Mouse (Mus musculus) embryonic facial prominence, embryonic 12.5 days (tissue): ENCODE data around the gene Oit3. TPM values are rescaled to one million over a fixed set of nuclear protein-coding genes. Genes with fewer than 3 reads are reported as not detected.
A peak's percentile ranks its signal among the peaks of the same experiment; 100 is the strongest.

Experiments used
- ATAC-seq: fragments of 200-750 bp; cut with Nextera tagmentation; 2 replicates; pipeline ENCODE4 v1.8.0; 2017; ENCODE audit not compliant: insufficient number of reproducible peaks, insufficient read depth, low FRiP score, low TSS enrichment
- H3K27ac ChIP-seq: fragments of 300-500 bp; sonication (generic); 2 replicates; pipeline ENCODE4 v1.5.1; 2016; ENCODE audit warnings: mild to moderate bottlenecking
- H3K27me3 ChIP-seq: fragments of 300-500 bp; sonication (generic); 2 replicates; pipeline ENCODE4 v1.6.1; 2016; ENCODE audit warnings: mild to moderate bottlenecking, moderate library complexity
- H3K36me3 ChIP-seq: fragments of 300-500 bp; sonication (generic); 2 replicates; pipeline ENCODE4 v1.6.1; 2016; ENCODE audit warnings: mild to moderate bottlenecking
- H3K4me1 ChIP-seq: fragments of 300-500 bp; sonication (generic); 2 replicates; pipeline ENCODE4 v1.6.1; 2016
- H3K4me2 ChIP-seq: fragments of 300-500 bp; sonication (generic); replicated peaks from 2 replicates; pipeline ENCODE4 v1.6.1; 2016; ENCODE audit warnings: mild to moderate bottlenecking, moderate library complexity
- H3K4me3 ChIP-seq: fragments of 300-500 bp; sonication (generic); 2 replicates; pipeline ENCODE4 v1.5.1; 2016; ENCODE audit warnings: mild to moderate bottlenecking
- H3K9ac ChIP-seq: fragments of 300-500 bp; sonication (generic); 2 replicates; pipeline ENCODE4 v1.6.1; 2016; ENCODE audit warnings: mild to moderate bottlenecking, moderate library complexity
- H3K9me3 ChIP-seq: fragments of 300-500 bp; sonication (generic); 2 replicates; pipeline ENCODE4 v1.6.1; 2016; ENCODE audit warnings: mild to moderate bottlenecking, moderate library complexity
- WGBS: fragments of 180-500 bp; shearing (Covaris S2); methylation state at CpG from one replicate; pipeline ENCODE4 v1.1.7; 2016; 5-methylcytosine and 5-hydroxymethylcytosine counted together
- polyA plus RNA-seq: library from polyadenylated mRNA; unstranded; fragments of >200 nt; fragmentation: Nextera tagmentation; extraction: Ambion mirVana; gene quantifications from 2 replicates; pipeline ENCODE4 v1.2.1, GENCODE M21; 2016

The Oit3 gene
- polyA plus RNA-seq, 1 experiment from 2014 or later: 0.69 TPM

DNA sequence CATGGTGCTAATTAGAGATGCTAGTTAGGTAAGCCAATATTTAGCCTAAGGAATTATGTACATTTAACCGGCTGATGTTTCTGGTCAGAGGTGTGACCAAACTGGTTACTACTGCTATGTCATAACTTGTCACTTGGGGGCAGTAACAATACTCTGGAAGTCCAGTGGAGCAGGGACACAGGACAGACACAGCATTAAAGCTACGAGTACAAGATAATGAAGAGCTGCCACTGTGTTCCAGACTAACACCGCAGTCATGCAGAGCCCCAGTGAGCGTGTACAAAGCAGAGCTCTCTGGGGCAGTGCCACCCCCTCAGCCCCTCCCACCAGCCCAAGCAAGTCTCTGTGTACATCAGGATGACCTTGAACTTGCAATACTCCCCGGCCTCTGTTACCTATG is 10.3 kb upstream of the Oit3 start:
- Histone ChIP-seq H3K9ac (no peak overlapping the region), H3K36me3 (0 out of 2 replicates have a peak, but pooled peaks cover 3% of the 10 kb centered on the region), H3K4me3 (no peak overlapping the region), H3K4me2 (no peak overlapping the region), H3K4me1 (no peaks in the 10 kb centered on the region), H3K27me3 (no peaks in the 10 kb centered on the region), H3K9me3 (no peaks in the 10 kb centered on the region), H3K27ac (no peak overlapping the region)
- no peak for ATAC-seq
- 46% methylated on average over 5 of the region's 5 CpGs for WGBS

DNA sequence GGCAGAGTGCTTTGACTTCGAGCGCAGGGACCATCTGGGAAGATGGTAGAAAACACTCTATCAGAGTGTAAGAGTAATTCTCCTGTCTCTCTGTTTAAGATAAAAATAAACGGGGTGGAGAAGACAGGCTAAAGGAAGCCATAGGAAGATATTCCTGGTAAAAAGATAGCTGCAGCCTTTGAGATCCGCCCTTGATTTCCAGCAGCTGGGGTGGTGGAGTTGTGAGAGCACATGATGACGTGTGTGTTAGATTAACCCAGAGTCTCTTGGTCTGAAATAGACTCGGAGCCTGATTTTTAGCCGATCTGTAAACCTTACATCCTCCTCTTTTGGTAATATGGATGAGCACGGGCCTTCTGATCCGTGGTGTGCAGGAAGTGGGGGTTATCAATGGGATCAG is 6.0 kb upstream of the Oit3 start:
- Histone ChIP-seq H3K27ac (no peak overlapping the region), H3K36me3 (0 out of 2 replicates have a peak, but pooled peaks cover 3% of the 10 kb centered on the region), H3K9me3 (no peaks in the 10 kb centered on the region), H3K4me2 (no peak overlapping the region), H3K9ac (no peak overlapping the region), H3K4me1 (peaks cover 3% of the 10 kb centered on the region; the same call in 1 of the 2 replicates), H3K4me3 (no peak overlapping the region), H3K27me3 (no peaks in the 10 kb centered on the region)
- 61% methylated on average over 9 of the region's 9 CpGs for WGBS
- ATAC-seq: no peak

- no peak overlapping the region for H3K4me3 ChIP-seq
- H3K9ac ChIP-seq: no peak overlapping the region
- 88% methylated on average over 10 of the region's 10 CpGs for WGBS
- H3K4me2 ChIP-seq: no peak overlapping the region
- H3K4me1 ChIP-seq: peaks cover 3% of the 10 kb centered on the region; the same call in 1 of the 2 replicates
- H3K27ac ChIP-seq: no peak overlapping the region
- H3K27me3 ChIP-seq: no peaks in the 10 kb centered on the region
- no peaks in the 10 kb centered on the region for H3K9me3 ChIP-seq
- H3K36me3 ChIP-seq: 0 out of 2 replicates have a peak, but pooled peaks cover 3% of the 10 kb centered on the region
- ATAC-seq: no peak
Observed at GRCm38 (mm10) chr10:59446911-59447437, 5.4 kb upstream of the Oit3 start.

- Histone ChIP-seq H3K27ac (no peak overlapping the region), H3K4me1 (peaks cover 3% of the 10 kb centered on the region; the same call in 1 of the 2 replicates), H3K4me3 (no peak overlapping the region), H3K27me3 (no peaks in the 10 kb centered on the region), H3K9ac (no peak overlapping the region), H3K4me2 (no peak overlapping the region), H3K36me3 (0 out of 2 replicates have a peak, but pooled peaks cover 3% of the 10 kb centered on the region), H3K9me3 (no peaks in the 10 kb centered on the region)
- 48% methylated on average over 8 of the region's 8 CpGs for WGBS
- no peak for ATAC-seq
Observed at GRCm38 (mm10) chr10:59444635-59445034, 3.1 kb upstream of the Oit3 start.

GRCm38 (mm10) chr10:59444106-59444505 is 2.5 kb upstream of the Oit3 start:
- no peak for ATAC-seq
- no peaks in the 10 kb centered on the region for H3K27me3 ChIP-seq
- H3K9me3 ChIP-seq: no peaks in the 10 kb centered on the region
- H3K4me2 ChIP-seq: no peak overlapping the region
- H3K36me3 ChIP-seq: no peaks in the 10 kb centered on the region
- H3K9ac ChIP-seq: no peak overlapping the region
- H3K27ac ChIP-seq: no peak overlapping the region
- peaks cover 3% of the 10 kb centered on the region; the same call in 1 of the 2 replicates for H3K4me1 ChIP-seq
- 88% methylated on average over 3 of the region's 3 CpGs for WGBS
- no peak overlapping the region for H3K4me3 ChIP-seq

DNA sequence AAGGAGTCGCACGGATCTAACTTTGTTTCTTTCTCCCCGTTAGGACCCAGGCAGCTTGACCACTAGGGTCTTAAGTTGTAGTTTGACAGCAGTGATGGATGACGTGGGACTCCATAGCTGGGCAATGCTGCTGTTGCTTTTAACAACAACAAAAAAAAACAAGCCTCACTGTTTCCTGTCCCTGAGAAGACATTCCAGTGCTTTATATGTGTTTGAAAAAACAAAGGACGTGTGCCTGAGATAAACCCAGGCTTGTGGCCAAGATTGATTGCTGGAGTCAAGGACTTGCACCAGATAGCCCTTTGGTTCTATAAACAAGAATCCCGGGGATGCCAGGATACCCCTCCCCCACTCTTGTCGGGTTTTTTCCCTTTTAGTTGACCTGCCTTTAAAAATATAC is 1.6 kb upstream of the Oit3 start:
- no peak for ATAC-seq
- no peak overlapping the region for H3K9ac ChIP-seq
- H3K4me1 ChIP-seq: peaks cover 3% of the 10 kb centered on the region; the same call in 1 of the 2 replicates
- H3K27me3 ChIP-seq: no peaks in the 10 kb centered on the region
- no peak overlapping the region for H3K4me2 ChIP-seq
- H3K36me3 ChIP-seq: no peaks in the 10 kb centered on the region
- no peaks in the 10 kb centered on the region for H3K9me3 ChIP-seq
- no peak overlapping the region for H3K4me3 ChIP-seq
- no peak overlapping the region for H3K27ac ChIP-seq
- 43% methylated on average over 7 of the region's 7 CpGs for WGBS

DNA sequence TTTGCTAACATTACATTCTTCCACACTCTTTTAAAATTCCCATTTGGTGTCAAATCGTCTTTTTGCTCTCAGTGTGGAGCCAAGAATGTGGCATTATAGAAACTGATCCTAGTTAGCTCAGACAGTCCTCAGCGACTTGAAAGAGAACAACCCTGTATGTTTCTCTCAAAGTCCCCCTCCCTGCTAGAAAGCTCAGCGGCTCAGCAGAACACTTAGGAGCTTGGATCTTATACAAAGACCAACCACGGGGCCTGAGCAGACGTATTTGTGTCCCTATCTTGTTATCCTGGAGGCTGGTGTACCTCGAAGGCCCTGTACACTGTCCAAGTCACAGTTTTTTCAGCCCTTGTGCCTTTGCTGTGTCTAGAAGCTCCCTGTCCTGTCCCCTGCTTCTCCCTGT is 1.4 kb downstream of the Oit3 start:
- Histone ChIP-seq H3K27me3 (no peaks in the 10 kb centered on the region), H3K4me2 (no peak overlapping the region), H3K4me1 (peaks cover 3% of the 10 kb centered on the region; the same call in 1 of the 2 replicates), H3K4me3 (no peak overlapping the region), H3K9ac (no peak overlapping the region), H3K27ac (peak overlapping the region; percentile 17; the same call in 1 of the 2 replicates), H3K36me3 (no peaks in the 10 kb centered on the region), H3K9me3 (no peaks in the 10 kb centered on the region)
- ATAC-seq: no peak
- WGBS: 55% methylated on average over 6 of the region's 6 CpGs

GRCm38 (mm10) chr10:59439508-59439931 is 2.1 kb downstream of the Oit3 start:
- H3K27me3 ChIP-seq: no peaks in the 10 kb centered on the region
- no peak for ATAC-seq
- H3K4me1 ChIP-seq: peaks cover 1% of the 10 kb centered on the region; the same call in 1 of the 2 replicates
- no peak overlapping the region for H3K9ac ChIP-seq
- no peaks in the 10 kb centered on the region for H3K9me3 ChIP-seq
- H3K4me3 ChIP-seq: no peak overlapping the region
- no peak overlapping the region for H3K4me2 ChIP-seq
- 37% methylated on average over 5 of the region's 5 CpGs for WGBS
- H3K27ac ChIP-seq: no peak overlapping the region; the same call in 1 of the 2 replicates
- no peaks in the 10 kb centered on the region for H3K36me3 ChIP-seq

- H3K4me2 ChIP-seq: no peak overlapping the region
- no peak for ATAC-seq
- H3K9me3 ChIP-seq: no peaks in the 10 kb centered on the region
- H3K27ac ChIP-seq: no peak overlapping the region
- no peaks in the 10 kb centered on the region for H3K27me3 ChIP-seq
- no peaks in the 10 kb centered on the region for H3K4me1 ChIP-seq
- WGBS: 95% methylated on average over 12 of the region's 12 CpGs
- H3K4me3 ChIP-seq: no peak overlapping the region
- H3K9ac ChIP-seq: no peak overlapping the region
- H3K36me3 ChIP-seq: no peaks in the 10 kb centered on the region
Observed at GRCm38 (mm10) chr10:59438651-59439050, 2.9 kb downstream of the Oit3 start.

GRCm38 (mm10) chr10:59435746-59436145 is 5.8 kb downstream of the Oit3 start:
- H3K9ac ChIP-seq: no peak overlapping the region
- no peaks in the 10 kb centered on the region for H3K4me1 ChIP-seq
- H3K36me3 ChIP-seq: no peaks in the 10 kb centered on the region
- no peak for ATAC-seq
- no peaks in the 10 kb centered on the region for H3K9me3 ChIP-seq
- H3K4me3 ChIP-seq: no peak overlapping the region
- 90% methylated on average over 18 of the region's 18 CpGs for WGBS
- no peaks in the 10 kb centered on the region for H3K27me3 ChIP-seq
- no peak overlapping the region for H3K4me2 ChIP-seq
- H3K27ac ChIP-seq: no peak overlapping the region

DNA sequence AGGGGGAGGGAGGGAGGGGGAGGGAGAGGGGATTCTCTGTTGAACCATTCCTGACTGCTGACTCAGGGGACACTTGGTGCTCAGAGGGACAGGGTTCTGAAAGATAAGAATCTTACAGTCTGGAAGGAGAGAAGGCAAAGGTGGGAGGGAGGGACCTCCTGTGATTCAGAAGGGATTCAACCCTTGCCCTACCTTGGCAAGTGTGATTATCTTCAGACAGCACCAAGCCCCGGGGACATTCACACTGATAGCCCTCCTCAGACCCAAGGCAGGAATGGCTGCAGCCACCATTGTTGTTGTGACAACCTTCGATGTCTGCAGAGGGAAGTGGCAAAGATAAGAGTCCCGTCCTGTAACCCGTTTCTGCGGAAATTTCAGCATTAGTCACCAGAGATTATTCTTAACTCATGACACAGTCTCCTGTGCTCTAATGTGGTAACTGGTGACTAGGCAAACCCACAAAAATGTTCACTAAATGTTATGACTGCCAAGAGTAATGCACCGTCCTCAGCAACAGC is 10.8 kb downstream of the Oit3 start:
- Histone ChIP-seq H3K4me1 (no peaks in the 10 kb centered on the region), H3K27ac (no peak overlapping the region), H3K9me3 (no peaks in the 10 kb centered on the region), H3K36me3 (no peaks in the 10 kb centered on the region), H3K4me2 (no peak overlapping the region), H3K9ac (no peak overlapping the region), H3K27me3 (no peaks in the 10 kb centered on the region), H3K4me3 (no peak overlapping the region)
- 56% methylated on average over 6 of the region's 6 CpGs for WGBS
- ATAC-seq: no peak

- Histone ChIP-seq H3K4me1 (no peaks in the 10 kb centered on the region), H3K4me3 (no peak overlapping the region), H3K9ac (no peak overlapping the region), H3K27me3 (no peaks in the 10 kb centered on the region), H3K36me3 (no peaks in the 10 kb centered on the region), H3K27ac (no peak overlapping the region), H3K9me3 (no peaks in the 10 kb centered on the region), H3K4me2 (no peak overlapping the region)
- ATAC-seq: no peak
- WGBS: 86% methylated on average over 16 of the region's 16 CpGs
Observed at GRCm38 (mm10) chr10:59429448-59430135, 12.0 kb downstream of the Oit3 start.
